Mouse (Mus musculus) hindbrain, embryonic 12.5 days (tissue): ENCODE data around the gene Gjc1. TPM values are rescaled to one million over a fixed set of nuclear protein-coding genes. Genes with fewer than 3 reads are reported as not detected.

ENCODE experiments used
- ATAC-seq: fragments of 200-750 bp; cut with Nextera tagmentation; 2 replicates; pipeline ENCODE4 v1.8.0; 2017; ENCODE audit warnings: moderate TSS enrichment; ENCODE audit not compliant: low FRiP score
- H3K27ac ChIP-seq: fragments of 300-500 bp; sonication (generic); 2 replicates; pipeline ENCODE4 v1.5.1; 2016; ENCODE audit warnings: mild to moderate bottlenecking
- H3K27me3 ChIP-seq: fragments of 300-500 bp; sonication (generic); 2 replicates; pipeline ENCODE4 v1.6.1; 2016; ENCODE audit warnings: mild to moderate bottlenecking
- H3K36me3 ChIP-seq: fragments of 300-500 bp; sonication (generic); 2 replicates; pipeline ENCODE4 v1.6.1; 2016; ENCODE audit warnings: mild to moderate bottlenecking
- H3K4me1 ChIP-seq: fragments of 300-500 bp; sonication (generic); 2 replicates; pipeline ENCODE4 v1.6.1; 2016
- H3K4me2 ChIP-seq: fragments of 300-500 bp; sonication (generic); replicated peaks from 2 replicates; pipeline ENCODE4 v1.6.1; 2016; ENCODE audit warnings: mild to moderate bottlenecking
- H3K4me3 ChIP-seq: fragments of 300-500 bp; sonication (generic); 2 replicates; pipeline ENCODE4 v1.5.1; 2016; ENCODE audit warnings: mild to moderate bottlenecking
- H3K9ac ChIP-seq: fragments of 300-500 bp; sonication (generic); 2 replicates; pipeline ENCODE4 v1.6.1; 2016; ENCODE audit warnings: mild to moderate bottlenecking, moderate library complexity
- H3K9me3 ChIP-seq: fragments of 300-500 bp; sonication (generic); replicated peaks from 2 replicates; pipeline ENCODE4 v1.6.1; 2016; ENCODE audit warnings: mild to moderate bottlenecking
- WGBS: fragments of 180-500 bp; shearing (Covaris S2); methylation state at CpG from one replicate; pipeline ENCODE4 v1.1.7; 2016; 5-methylcytosine and 5-hydroxymethylcytosine counted together
- polyA plus RNA-seq: library from polyadenylated mRNA; unstranded; fragments of >200 nt; fragmentation: Nextera tagmentation; extraction: Ambion mirVana; gene quantifications from 2 replicates; pipeline ENCODE4 v1.2.1, GENCODE M21; 2016

Gjc1 gene
- polyA plus RNA-seq, 1 experiment from 2014 or later: 81.3 TPM

DNA sequence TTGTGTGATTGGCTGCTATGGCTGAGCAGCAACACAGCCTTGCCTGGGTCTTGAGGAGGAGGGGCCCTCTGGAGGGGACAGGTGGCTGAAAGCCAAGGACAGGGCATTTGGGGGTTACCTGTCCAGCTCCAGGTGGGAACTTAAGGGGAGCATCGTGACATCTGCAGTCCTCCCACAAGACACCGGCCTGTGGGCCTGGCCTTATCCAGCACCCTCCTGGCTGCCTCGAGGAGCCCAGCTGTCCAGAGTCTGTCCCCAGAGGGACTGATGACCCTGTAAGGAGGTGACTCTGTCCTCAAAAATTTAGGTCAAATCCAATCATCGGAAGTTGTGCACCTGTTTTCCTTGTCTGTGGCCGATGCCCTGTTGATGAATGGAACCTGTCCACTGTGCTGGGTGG, 54.1 kb downstream of the Gjc1 start:
- Histone ChIP-seq H3K4me3 (no peak overlapping the region), H3K27ac (no peak overlapping the region), H3K9me3 (no peaks in the 10 kb centered on the region), H3K36me3 (no peaks in the 10 kb centered on the region), H3K4me2 (no peak overlapping the region), H3K9ac (no peak overlapping the region), H3K4me1 (peaks cover 54% of the 10 kb centered on the region), H3K27me3 (peaks cover 29% of the 10 kb centered on the region)
- 81% methylated on average over 5 of the region's 5 CpGs for WGBS
- ATAC-seq: no peak

DNA sequence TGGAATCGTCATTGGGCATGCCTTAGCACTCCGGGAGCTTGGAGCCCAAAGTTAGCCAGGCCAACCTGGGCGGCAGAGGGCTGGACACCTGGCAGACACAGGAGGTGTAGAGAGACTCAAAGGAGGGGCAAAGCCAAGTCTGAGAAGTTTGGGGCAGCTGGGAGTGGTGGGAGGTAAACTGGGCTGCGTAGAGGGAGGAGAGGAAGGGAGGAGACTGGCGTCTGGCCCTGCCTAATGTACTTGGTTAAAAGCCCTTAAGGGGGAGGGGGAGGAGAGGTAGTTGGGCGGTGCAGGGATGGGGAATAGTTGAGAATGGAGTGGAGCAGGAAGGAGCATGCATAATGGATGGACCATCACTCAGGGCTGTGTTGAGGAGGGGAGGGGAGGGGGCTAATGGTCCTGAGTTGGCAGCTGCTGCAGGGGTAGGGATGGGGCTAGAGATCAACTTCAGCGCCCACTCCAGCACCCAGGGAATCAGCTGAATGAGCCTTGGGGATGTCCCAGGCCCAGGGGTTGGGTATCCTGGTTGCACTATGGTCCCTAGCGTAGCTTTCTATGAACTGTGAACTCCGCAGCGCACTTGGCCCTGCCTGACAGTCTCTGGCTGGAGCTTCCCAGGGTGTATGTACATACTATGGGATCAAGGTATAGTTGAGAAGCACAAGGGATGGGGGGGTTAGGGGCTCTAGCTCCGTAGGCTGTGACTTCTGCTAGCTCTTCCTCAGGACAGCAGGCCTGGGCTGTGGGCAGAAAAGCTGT, 56.3 kb downstream of the Gjc1 start:
- peak; percentile 47; the same call in 1 of the 2 replicates for ATAC-seq
- Histone ChIP-seq H3K36me3 (no peaks in the 10 kb centered on the region), H3K9me3 (no peaks in the 10 kb centered on the region), H3K4me3 (no peak overlapping the region), H3K27ac (peak overlapping the region; percentile 17; the same call in 1 of the 2 replicates), H3K9ac (peak overlapping the region; percentile 32; the same call in 1 of the 2 replicates), H3K27me3 (peaks cover 35% of the 10 kb centered on the region), H3K4me1 (peaks cover 41% of the 10 kb centered on the region), H3K4me2 (peak overlapping the region; percentile 97)
- WGBS: 50% methylated on average over 11 of the region's 11 CpGs

DNA sequence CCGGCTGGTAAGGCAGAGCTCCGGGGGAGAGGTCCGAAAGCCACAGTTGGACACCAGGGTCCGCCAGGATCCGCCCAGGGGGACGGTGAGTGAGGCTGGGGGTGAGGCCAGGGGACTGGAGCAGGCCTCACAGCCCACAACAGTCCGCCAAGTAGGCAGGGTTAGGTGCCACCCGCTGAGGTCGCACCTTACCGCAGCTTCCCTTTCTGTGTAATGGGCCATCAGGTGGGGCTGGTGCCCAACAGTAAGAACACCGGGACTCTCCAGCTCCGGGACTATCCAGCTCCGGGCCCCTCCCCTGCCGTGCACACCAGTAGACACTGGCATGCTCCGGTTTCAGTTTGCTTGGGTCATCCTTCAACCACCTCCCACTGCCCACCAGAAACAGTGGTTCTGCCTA, 57.3 kb downstream of the Gjc1 start:
- WGBS: 11% methylated on average over 15 of the region's 15 CpGs
- Histone ChIP-seq H3K36me3 (no peaks in the 10 kb centered on the region), H3K4me2 (peak overlapping the region; percentile 97), H3K27me3 (peaks cover 35% of the 10 kb centered on the region), H3K9ac (peak overlapping the region; percentile 82), H3K4me1 (peaks cover 32% of the 10 kb centered on the region), H3K4me3 (peak overlapping the region; percentile 63), H3K9me3 (no peaks in the 10 kb centered on the region), H3K27ac (no peak overlapping the region)
- ATAC-seq: 0 out of 2 replicates have a peak, but pooled peaks have one; percentile 23

DNA sequence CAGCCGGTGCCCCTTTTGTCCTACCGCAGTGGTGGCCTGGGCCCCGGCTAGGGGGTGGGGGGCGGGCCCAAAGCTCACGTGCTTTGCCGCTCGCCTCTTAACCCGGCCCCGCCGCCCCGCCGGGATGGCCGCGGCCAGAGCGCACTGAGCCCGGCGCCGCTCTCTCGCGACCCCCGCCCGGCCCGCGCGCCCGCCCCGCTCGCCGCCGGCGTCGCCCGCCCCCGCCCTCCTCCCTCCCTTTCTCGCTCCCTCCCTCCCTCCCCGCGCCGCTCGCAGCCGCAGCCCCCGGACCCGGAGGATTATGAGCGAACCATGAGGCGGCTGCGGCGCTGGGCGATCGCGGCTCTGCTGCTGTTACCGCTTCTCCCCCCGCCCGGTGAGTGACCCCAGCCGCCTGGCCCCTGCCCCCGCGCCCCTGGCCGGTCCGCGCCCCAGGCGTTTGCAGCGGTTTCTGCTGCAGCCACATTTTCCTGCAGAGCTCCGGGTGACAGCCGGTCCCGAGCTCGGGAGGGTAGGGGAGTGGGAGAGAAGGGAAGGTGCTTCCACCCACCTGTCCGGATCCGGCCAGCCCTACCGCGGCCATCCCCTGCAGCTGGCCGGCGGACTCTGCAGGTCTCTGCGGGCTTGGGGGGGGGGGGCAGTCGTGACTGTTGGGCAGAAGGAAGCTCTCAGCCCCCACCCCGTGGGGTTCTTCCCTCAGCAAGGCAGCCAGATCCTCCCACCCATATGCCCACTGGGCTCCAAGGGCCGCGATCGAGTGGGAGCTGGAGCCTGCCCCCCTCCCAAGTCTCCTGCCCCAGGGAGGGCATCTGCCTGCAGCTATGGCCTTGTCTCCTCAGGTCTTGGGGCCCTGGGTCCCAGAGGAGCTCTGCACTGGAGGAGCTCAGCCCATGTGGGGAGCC, 57.9 kb downstream of the Gjc1 start, which contains the start of gene Adam11:
Adam11 (plus strand) TSS at position 131 of the 902 bp plus-strand sequence.
- Histone ChIP-seq H3K27ac (peak within 1 kb of the TSS; percentile 55), H3K9ac (peak within 1 kb of the TSS; percentile 82), H3K9me3 (no peaks in the 10 kb centered on the region), H3K4me1 (peaks cover 29% of the 10 kb centered on the region), H3K4me2 (peak within 1 kb of the TSS; percentile 97), H3K27me3 (peaks cover 35% of the 10 kb centered on the region), H3K4me3 (peak within 1 kb of the TSS; percentile 63), H3K36me3 (no peaks in the 10 kb centered on the region)
- WGBS: under 1% methylated on average over 41 of the region's 76 CpGs
- peak; percentile 53 for ATAC-seq

DNA sequence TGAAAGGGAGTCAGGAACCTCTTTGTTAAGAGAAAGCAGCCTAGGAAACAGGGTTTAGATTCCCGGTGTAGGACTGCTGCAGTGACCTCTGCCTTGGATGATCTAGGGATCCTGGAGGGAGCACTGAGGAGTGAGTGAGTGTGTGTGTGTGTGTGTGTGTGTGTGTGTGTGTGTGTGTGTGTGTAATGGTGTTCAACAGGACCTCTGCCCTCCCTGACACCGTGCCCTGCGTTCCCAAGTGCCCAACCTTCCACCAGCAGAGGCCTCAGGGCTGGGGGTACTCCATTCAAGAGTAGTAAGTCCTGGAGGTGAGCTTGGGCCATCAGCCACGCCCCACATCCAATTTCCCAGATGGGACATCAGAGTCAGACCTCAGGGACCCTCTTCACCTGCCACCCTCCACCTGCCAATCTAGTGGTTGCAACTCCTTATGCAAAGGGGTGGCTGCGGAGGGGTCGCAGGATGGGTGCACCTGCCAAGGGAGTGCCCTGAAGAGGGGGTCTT, 58.6 kb downstream of the Gjc1 start:
- H3K36me3 ChIP-seq: no peaks in the 10 kb centered on the region
- no peaks in the 10 kb centered on the region for H3K9me3 ChIP-seq
- H3K4me1 ChIP-seq: peaks cover 29% of the 10 kb centered on the region
- peaks cover 35% of the 10 kb centered on the region for H3K27me3 ChIP-seq
- peak overlapping the region; percentile 97 for H3K4me2 ChIP-seq
- WGBS: 14% methylated on average over 6 of the region's 6 CpGs
- H3K9ac ChIP-seq: peak overlapping the region; percentile 82
- 0 out of 2 replicates have a peak overlapping the region, but pooled peaks have one; percentile 55 for H3K27ac ChIP-seq
- peak overlapping the region; percentile 63 for H3K4me3 ChIP-seq
- peak; percentile 2; the same call in 1 of the 2 replicates for ATAC-seq

DNA sequence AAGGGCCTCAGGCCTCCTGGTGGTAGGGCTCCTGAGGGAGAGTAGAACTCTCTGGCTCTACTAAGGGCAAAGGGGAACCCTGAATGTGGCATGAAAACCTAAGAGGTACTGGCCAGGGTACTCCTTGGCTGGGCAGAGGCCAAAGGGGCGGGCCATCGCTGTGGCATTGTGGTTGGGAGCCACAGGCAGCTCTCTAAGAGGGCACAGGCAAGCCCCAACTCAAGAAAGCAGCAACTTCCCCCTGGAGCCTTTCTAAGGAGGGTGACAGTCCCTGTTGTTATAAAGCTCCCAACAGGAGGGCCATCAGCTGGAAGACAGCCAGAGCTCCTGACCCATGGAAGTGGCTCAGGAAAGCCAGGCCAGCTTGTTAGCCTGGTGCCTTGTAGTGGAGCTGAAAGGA, 60.5 kb downstream of the Gjc1 start:
- Histone ChIP-seq H3K27ac (no peak overlapping the region), H3K4me1 (peaks cover 43% of the 10 kb centered on the region), H3K36me3 (no peaks in the 10 kb centered on the region), H3K9ac (no peak overlapping the region), H3K4me2 (no peak overlapping the region), H3K27me3 (peaks cover 34% of the 10 kb centered on the region), H3K4me3 (no peak overlapping the region), H3K9me3 (no peaks in the 10 kb centered on the region)
- ATAC-seq: no peak
- WGBS: 78% methylated on average over 2 of the region's 2 CpGs

DNA sequence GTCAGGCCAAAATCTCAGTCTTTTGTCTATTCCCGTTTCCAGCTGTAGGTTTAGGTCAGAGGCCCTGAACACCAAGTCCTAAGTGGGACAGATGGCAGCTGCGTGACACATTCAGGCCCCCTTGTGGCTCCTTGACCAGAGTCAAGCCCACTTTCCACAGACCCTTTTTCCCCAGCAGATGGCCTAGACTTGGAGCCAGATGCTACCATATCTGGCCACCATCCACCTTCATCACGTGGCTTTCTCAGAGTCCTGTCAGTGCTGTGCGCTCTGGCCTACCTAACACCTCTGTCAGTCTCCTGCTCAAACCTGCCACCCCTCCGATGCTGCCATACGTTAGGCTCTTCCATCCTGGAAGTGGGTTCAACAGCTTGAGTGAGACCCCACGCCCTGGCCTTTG, 64.1 kb downstream of the Gjc1 start:
- no peak overlapping the region for H3K9ac ChIP-seq
- no peaks in the 10 kb centered on the region for H3K36me3 ChIP-seq
- no peak overlapping the region; the same call in 1 of the 2 replicates for H3K27ac ChIP-seq
- ATAC-seq: no peak
- H3K4me2 ChIP-seq: no peak overlapping the region
- 78% methylated on average over 7 of the region's 7 CpGs for WGBS
- peaks cover 6% of the 10 kb centered on the region for H3K27me3 ChIP-seq
- no peak overlapping the region for H3K4me3 ChIP-seq
- H3K4me1 ChIP-seq: peaks cover 30% of the 10 kb centered on the region
- H3K9me3 ChIP-seq: no peaks in the 10 kb centered on the region

DNA sequence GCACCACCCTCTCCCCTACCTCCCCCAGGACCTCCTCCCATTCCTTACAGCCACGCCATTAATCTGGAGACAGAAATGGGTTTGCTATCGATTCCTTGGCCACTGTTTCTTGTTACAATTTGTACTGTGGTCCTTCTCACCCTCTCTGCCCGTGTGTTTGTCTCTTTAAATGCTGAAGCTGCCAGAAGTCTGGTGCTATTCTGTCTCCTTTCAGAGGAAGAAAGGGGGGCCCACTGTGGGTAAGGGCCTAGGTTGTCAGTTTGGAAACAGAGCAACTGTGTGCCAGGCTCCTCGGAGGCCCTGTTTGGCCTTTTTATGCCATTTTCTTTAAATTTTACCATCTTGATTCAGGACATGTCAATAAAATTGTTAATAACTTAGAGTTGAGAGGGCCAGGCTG, 65.1 kb downstream of the Gjc1 start:
- no peak overlapping the region for H3K4me3 ChIP-seq
- no peaks in the 10 kb centered on the region for H3K9me3 ChIP-seq
- H3K27ac ChIP-seq: peak overlapping the region; percentile 58
- H3K27me3 ChIP-seq: no peaks in the 10 kb centered on the region
- no peaks in the 10 kb centered on the region for H3K36me3 ChIP-seq
- WGBS: 35% methylated on average over 4 of the region's 4 CpGs
- no peak for ATAC-seq
- H3K4me1 ChIP-seq: peaks cover 30% of the 10 kb centered on the region
- H3K4me2 ChIP-seq: peak overlapping the region; percentile 29
- no peak overlapping the region; the same call in 1 of the 2 replicates for H3K9ac ChIP-seq

DNA sequence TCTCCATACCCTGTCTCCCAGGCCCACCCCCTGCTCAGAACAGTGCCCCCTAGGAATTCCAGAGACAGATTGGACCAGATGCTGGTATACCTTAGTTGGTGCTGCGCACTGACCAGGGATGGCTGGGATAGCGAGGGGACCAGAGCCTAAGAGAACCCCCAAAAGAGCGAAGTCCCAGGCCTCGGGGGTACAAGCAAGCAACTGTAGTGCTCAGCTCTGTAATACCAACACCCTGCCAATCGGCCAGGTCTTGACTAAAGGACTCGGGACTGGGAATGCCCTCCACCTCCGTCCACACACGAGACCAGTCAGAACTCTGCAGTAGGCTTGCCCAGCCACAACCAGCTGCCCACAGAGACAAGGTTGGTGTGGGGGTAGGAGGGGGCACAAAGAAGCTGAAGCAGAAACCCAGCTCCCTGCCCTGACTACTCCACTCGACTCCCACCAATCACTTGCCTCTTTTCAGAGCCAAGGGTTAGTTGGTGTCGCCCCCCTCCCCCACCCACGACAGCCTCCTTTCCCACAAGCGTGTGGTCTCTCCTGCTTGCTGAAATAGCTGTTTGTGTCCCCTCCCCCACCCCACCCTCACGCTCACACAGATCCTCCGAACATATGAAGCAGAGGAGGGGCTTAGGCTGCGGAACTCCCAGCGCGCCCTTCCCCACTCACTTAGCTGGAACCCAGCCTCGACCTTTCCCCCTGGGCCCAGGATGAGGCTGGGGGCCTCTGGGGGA, 65.7 kb downstream of the Gjc1 start:
- Histone ChIP-seq H3K9me3 (no peaks in the 10 kb centered on the region), H3K27me3 (no peaks in the 10 kb centered on the region), H3K27ac (peak overlapping the region; percentile 58), H3K4me3 (peak overlapping the region; percentile 0; the same call in 1 of the 2 replicates), H3K36me3 (no peaks in the 10 kb centered on the region), H3K9ac (no peak overlapping the region; the same call in 1 of the 2 replicates), H3K4me2 (peak overlapping the region; percentile 29), H3K4me1 (peaks cover 30% of the 10 kb centered on the region)
- peak; percentile 60 for ATAC-seq
- WGBS: 39% methylated on average over 18 of the region's 18 CpGs

DNA sequence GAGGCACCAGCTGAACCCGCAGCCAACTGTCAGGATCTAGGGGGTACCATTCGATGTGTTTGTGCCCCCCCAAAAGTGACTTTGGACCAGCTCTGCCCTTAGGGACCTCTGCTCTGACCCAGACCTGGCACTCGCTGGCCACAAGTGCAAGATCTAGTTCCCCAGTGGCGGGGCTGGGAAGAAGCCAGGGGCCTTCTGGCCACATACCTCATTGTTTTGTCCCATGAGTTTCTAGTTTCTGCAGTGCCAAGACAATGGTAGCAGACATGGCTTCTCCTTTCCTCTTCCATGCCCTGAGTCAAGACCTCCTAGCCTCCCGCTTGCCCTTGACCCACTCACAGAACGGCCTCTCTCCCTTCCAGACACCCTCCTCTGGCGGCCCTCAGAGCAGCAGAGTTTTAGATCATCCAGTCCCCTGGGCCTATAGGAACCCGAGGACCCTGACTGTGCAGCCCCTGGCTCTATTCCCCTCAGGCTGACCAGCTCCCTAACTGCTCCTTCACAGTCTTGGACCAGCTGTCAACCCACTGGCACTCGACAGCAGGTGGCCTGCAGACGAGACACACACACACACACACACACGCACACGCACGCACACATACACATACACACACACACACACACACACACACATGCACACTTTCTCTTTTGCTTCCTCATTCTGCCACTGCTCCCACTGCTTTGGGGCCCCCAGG, 66.5 kb downstream of the Gjc1 start:
- Histone ChIP-seq H3K4me1 (peaks cover 30% of the 10 kb centered on the region), H3K9me3 (no peaks in the 10 kb centered on the region), H3K27ac (peak overlapping the region; percentile 58), H3K4me3 (no peak overlapping the region), H3K4me2 (peak overlapping the region; percentile 29; the same call in 1 of the 2 replicates), H3K27me3 (no peaks in the 10 kb centered on the region), H3K36me3 (no peaks in the 10 kb centered on the region), H3K9ac (no peak overlapping the region)
- ATAC-seq: peak; percentile 53; the same call in 1 of the 2 replicates
- WGBS: 61% methylated on average over 13 of the region's 13 CpGs

DNA sequence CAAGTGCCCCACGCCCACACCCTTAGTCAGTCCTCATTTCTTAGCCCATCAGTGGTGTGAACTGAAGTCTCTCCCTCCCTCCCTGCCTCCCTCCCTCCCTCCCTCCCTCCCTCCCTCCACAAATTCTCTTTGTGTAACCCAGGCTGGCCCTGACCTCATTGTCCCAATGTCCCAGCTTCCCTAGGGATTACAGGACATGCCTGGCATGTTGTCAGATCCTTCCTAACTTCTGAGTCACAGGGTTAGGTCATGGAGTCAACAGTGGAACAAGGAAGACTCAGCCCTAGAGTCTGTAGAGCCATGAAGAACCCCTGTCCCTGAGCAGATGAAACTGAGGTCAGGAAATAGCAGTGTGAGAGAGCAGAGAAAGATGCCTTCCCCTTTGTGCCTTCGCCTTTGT, 69.8 kb downstream of the Gjc1 start:
- WGBS: 73% methylated on average over 2 of the region's 2 CpGs
- H3K4me1 ChIP-seq: peaks cover 23% of the 10 kb centered on the region
- H3K36me3 ChIP-seq: no peaks in the 10 kb centered on the region
- H3K9me3 ChIP-seq: no peaks in the 10 kb centered on the region
- no peak overlapping the region for H3K9ac ChIP-seq
- H3K4me2 ChIP-seq: no peak overlapping the region
- H3K4me3 ChIP-seq: no peak overlapping the region
- no peak for ATAC-seq
- no peak overlapping the region for H3K27ac ChIP-seq
- no peaks in the 10 kb centered on the region for H3K27me3 ChIP-seq
